Mouse (Mus musculus) CD4-positive, CD25-positive, alpha-beta regulatory T cell (primary cell): ENCODE results near the gene Hoxa6. TPM values are rescaled to one million over a fixed set of nuclear protein-coding genes. Genes with fewer than 3 reads are reported as not detected.

Experiments used
- polyA plus RNA-seq: library from polyadenylated mRNA; unstranded; fragments of 100-300 nt; shearing (Covaris generic); gene quantifications from one replicate; pipeline ENCODE4 v1.2.1, GENCODE M21; 2017

Gene Hoxa6
- not detected for polyA plus RNA-seq

GRCm38 (mm10) chr6:52208072-52208867 lies at the start of gene Hoxa6:
Hoxa6 (minus strand) TSS chr6:52208722.

DNA sequence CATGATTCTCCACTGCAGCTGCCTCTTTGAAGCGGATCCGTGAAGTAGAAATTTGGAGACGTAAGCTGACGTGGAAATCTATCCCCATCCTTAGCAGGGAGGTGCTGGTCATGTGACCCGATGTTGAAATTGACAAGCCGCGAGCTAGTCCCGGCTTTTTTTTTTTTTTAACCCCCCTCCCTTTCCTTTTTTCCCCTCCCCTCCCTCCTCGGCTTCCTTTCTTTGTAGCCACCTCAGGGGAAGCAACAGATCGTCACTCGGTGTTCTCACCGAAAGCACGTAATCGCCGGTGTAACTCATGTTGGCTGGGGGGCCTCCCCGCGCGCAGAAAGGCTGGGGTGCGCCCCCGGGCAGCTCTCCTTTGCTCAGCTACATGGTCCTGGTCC lies 37.2 kb upstream of the Hoxa6 start, which contains the start of gene Hoxa11:
Gene Hoxa11 (minus strand): TSS at position 54 of the 386 bp plus-strand sequence.

DNA sequence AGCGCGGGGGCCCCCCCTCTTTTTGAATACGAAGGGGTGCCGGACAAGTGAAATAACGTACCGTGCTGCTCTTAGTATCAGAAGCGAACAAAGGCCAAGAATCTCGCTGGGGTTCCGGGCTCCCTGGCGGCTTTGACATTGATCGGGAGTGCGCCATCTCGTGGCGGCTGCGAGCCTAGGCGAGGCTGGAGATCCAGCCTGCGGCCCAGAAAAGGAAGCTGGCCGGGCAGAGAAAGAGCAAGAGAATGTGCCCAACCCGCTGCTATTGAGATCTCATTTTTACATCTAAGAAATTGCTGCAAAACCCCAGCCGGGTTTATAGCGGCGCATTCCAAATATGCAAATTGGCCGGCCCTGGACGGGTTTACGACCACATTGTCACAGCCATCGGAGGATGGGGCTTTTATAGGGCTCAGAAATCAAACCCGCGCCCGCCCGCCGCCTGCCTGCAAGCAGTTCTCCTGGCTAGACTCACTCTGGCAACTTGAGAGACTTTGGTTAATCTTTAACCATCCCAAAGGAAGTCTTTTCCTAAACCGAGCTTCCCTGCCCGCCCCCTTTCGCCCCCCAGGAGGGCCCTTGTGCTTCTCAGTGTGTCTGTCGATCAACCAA lies 32.0 kb upstream of the Hoxa6 start, which contains the start of gene Hoxa10:
Gene Hoxa10 (minus strand): TSS at position 466 of the 612 bp plus-strand sequence.

DNA sequence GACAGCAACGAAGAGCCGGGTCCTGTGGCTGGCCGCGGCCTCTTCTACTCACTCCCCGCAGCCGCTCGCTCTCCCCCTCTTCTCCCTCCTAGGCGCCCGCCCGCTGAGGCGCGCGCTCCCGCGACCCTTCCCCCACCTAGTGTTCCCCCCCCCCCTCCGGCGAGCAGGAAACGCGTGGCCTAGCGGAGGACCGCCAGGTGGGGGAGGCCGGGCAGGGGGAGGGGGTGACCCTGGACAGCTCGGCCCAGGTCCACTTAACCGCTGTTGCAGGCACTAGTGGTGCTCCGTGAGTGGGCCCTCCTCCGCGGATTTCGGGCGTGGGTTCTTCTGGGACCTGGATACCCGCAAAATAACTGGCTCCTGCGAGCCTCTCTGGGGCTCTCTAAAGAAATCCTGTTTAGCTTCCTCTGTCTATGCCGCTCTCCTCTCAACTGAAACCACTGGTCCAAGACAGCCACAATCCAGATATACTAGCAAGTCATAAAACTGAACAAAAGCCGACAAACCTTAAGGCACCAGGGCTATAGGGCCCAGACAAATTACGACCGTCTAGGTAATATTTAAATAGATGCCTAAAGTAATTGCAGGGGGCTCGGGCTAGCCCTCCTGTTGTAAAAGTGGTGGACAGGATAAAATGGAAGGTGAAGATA lies 22.1 kb upstream of the Hoxa6 start, which contains the start of gene Hoxa9:
Gene Hoxa9 (minus strand): TSS at position 574 of the 650 bp plus-strand sequence.

GRCm38 (mm10) chr6:52221337-52221992 lies 12.9 kb upstream of the Hoxa6 start, which contains the start of gene Hoxa7:
Hoxa7 (minus strand) TSS chr6:52221854.

DNA sequence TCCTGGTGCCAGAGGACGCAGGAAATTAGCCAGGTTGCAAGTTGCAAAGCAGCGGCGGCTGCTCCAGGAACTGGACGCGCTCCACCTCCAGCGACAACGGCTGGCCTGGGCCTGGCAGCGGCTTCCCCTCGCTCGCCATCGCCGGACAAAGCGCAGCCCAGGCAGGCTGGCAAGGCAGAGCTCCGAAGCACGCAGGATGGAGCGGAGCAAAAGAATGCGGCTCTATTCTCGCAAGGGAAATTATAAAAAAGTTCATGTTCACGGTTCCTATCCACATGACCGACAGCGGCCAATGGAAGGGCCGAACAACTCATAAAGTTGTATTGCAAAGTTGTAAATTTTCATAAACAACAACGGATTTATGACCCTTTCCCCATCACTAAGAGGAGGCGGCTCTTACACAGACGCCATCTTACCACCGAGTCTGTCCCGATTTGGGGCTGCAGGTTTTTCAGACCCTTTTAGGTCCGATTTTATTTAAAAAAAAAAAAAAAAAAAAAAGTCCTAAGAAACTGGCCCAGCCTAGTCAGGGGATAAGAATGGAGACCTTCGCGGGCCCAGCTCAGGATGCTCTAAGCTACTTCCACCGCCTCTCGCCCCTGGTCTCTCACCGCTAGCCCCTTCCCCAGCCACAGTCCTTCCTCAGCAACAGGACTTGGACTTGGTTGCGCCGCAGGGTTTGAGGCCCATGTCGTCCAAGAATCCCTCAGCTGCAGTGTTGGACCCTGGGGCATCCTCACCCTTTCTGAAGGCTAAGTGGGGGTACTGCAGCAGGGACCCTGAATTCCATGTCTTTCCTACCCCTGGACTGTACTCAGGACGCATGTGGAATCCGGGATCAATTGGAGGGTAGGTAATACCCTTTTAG lies 4.8 kb upstream of the Hoxa6 start, which contains the start of the genes Hoxa3 and Gm28308:
Gene Hoxa3 (minus strand): TSS at position 218 of the 868 bp plus-strand sequence.
Gene Gm28308 (minus strand): TSS at position 221 of the 868 bp plus-strand sequence.

GRCm38 (mm10) chr6:52204050-52204752 lies 4.3 kb downstream of the Hoxa6 start, which contains the start of gene Hoxa5:
Hoxa5 (minus strand) TSS chr6:52204587.

GRCm38 (mm10) chr6:52190906-52191810 lies 17.4 kb downstream of the Hoxa6 start, which contains the start of gene Hoxa4:
Hoxa4 (minus strand) TSS chr6:52191753.

DNA sequence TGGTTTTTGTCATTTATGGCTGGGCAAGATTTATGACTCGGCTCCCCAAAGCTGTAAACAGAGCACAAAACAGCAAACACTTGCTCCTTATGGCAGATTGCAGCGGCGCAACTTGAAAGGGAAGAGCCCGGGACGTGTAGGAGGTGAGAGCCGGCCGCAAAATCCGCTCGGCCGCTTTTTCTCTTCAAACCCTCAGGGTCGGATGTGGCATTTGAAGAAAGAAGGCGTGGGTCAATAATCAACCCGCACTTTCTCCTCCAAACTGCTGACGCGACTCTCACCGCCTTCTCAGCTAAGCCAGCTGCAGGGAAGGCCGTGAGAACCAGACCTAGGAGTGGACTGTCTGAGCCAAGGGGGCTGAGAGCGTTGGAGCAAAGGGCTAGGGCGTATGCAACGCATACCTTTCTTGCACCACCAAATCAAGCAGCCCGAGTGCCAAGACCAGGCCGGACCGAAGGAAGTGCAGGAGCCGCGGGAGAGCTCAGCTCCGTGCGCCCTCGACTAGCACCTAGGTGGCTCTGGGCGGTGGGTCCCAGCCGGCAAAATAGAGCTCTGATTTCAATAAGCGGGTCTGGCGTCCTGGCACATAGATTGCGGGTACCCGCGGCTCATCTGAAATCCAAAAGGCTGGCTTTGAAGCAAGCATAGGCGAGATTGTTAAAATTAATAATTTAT lies 31.3 kb downstream of the Hoxa6 start, which contains the start of gene 5730596B20Rik:
Gene 5730596B20Rik (plus strand): TSS at position 438 of the 675 bp plus-strand sequence.

DNA sequence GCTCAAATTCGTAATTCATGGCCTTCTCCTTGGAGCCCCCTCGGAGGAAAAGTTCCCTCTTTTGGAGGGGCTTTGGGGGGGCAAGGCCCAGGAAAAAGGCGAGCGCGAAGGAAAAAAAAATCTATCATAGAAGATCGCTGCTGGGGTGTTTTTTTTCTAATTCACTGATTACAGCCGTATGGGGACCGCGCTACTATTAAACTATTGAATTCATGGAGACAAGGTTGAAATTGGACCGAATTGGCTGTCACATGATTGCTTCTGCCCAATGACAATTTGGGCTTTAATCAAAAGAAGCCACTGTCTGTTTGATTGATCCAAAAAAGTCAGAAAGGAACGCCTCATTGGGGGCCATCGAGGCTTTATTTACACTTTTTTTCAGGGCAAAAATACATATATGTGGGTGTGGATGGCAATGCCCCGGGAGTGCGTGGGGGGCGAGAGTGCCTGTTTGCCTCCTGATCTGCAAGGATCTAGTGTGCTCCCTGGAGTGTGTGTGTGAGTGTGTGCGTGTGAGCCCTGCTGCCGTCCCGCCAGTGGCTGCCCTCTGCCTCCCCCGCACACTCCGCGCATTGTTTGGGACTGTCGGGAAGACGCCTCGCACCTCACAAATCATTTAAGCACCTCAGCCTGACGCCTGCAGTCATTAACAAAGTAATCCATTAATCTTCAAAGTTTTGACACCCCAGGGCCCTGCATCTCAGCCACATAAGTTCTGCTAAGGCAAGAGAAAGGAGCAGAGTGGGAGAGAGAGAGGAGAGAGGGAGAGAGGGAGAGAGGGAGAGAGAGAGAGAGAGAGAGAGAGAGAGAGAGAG lies 43.7 kb downstream of the Hoxa6 start, which contains the start of gene Hoxa2:
Gene Hoxa2 (minus strand): TSS at position 206 of the 815 bp plus-strand sequence.

DNA sequence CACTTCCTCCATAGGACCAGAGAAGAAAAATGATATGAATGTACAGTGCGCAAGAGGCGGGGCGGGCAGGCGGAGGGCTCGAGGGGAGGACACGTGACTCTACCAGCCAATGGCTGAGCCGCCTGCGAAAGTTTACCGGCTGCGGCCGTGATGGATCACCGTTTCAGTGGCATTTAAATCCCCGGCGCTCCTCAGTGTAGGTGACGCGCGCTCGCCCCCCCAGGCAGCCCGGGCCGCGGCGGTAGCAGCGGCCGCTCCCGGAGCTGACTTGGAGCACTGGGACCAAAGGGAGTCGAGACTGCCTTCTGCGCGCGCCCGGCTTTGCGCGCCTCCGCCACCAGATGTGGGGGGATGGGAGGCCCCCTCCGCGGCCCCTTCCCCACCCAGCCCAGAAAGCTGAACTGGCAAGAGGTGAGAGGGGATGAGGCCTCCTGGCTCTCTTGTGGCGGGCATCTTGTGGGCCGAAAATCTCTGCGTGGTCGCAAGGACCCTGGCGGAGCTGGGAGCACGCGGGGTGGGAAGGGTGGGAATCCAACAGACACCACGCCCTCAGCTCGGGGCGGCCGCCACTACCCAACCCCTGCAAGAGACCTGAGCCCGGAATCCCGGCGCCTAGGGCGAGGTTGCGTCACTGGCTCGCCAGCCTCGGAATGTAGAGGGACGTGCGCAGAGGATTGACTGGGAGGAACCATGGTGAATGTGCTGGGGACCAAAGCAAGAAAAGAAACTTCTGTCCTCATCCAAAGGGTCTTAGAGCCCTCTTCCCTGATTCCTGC lies 50.1 kb downstream of the Hoxa6 start, which contains the start of gene Hoxa1:
Gene Hoxa1 (minus strand): TSS at position 42 of the 776 bp plus-strand sequence.

Other genes with a start within 250 kb of the Hoxa6 start
- 19.7 TPM for gene Skap2, start 196.2 kb downstream of the Hoxa6 start, polyA plus RNA-seq
- gene Hoxa1, start 50.4 kb downstream of the Hoxa6 start, polyA plus RNA-seq: not detected
- gene Hoxa2, start 43.9 kb downstream of the Hoxa6 start, polyA plus RNA-seq: not detected
- not detected for gene 5730596B20Rik, start 31.2 kb downstream of the Hoxa6 start, polyA plus RNA-seq
- not detected for gene Hoxa4, start 17.0 kb downstream of the Hoxa6 start, polyA plus RNA-seq
- 0.16 TPM for gene Hoxa5, start 4.1 kb downstream of the Hoxa6 start, polyA plus RNA-seq
- not detected for gene Hoxa3, start 4.6 kb upstream of the Hoxa6 start, polyA plus RNA-seq
- gene Gm28308, start 4.6 kb upstream of the Hoxa6 start, polyA plus RNA-seq: not detected
- gene Hoxa7, start 13.1 kb upstream of the Hoxa6 start, polyA plus RNA-seq: 0.38 TPM
- gene Hoxa9, start 22.4 kb upstream of the Hoxa6 start, polyA plus RNA-seq: 0.17 TPM
- gene Hoxa10, start 32.1 kb upstream of the Hoxa6 start, polyA plus RNA-seq: not detected
- not detected for gene Hoxa11, start 37.1 kb upstream of the Hoxa6 start, polyA plus RNA-seq
- not detected for gene Hoxa13, start 52.2 kb upstream of the Hoxa6 start, polyA plus RNA-seq
- not detected for gene Evx1, start 104.8 kb upstream of the Hoxa6 start, polyA plus RNA-seq